Mouse (Mus musculus): ENCODE results near the gene Ddx23.

The Ddx23 gene

DNA sequence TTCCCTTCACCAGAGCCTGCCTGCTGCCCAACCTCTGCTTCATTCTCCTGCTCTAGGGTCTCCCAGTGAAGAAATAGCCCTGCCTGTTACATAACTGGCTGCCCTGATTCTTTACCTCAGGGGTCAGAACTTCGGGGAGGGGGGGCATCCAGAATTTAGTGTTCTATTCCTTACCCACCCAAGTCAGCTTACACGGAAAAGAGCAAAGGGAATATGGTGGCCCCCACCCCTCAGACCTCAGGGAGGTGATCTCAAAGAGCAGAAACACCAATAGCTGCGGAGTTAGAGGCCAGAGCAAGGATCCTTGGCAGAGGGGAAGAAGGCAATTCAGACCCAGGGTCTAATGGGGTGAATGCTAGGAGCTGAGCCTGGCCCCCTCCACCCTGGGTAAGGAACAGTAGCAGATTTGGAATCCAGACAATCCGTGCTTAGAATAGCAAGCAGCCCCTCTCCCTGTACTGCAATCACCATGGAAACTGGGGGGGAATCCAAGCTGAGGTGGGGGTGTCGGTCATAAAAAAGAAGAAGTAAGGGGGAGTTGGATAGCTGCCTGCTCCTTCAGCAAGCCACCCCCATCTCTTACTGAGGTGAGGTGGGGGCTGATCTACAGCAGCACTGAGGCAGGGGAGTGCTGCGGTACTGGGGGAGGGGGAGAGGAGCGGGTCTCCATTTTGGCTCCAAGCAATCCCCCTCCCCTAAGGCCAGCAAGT, 11.7 kb upstream of the Ddx23 start:
- peak; percentile 69 for DNase-seq

DNA sequence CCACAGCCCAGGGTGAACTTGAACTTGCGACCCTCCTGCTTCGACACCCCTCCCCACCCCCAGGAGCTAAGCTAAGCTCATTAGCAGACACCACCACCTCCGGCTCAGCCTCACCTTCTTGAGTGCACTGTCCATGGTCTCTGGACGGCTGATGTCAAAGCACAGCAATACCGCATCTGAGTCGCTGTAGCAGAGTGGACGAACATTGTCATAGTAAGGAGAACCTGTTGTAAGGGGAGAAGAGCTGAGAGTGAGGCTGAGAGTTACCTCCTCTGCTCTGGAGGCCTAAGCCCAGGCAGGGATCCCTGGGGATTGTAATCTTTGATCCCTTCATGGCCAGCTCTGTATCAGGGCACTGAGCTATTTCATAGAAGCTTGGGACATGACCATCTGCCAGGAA, 11.0 kb upstream of the Ddx23 start:
- DNase-seq = no peak

DNA sequence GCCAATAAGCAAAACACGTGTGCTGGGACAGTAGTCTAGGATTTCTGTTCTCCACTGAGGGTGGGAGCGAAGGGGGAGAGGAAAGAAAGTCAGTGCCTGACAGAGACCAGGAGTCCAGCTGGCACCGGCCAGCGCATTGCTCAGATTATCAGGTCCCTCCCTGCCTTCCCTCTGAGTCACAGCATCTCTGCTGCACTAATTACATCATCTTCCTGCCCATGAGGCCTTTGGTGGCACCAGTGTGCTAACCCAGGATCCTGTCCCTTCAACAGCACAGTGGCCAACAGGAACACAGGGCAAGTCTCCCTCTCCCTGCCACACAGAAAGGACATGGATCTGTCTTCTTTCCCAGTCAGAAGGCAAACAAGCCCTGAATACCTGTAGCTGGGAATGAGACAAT, 9.9 kb upstream of the Ddx23 start:
- no peak for DNase-seq

DNA sequence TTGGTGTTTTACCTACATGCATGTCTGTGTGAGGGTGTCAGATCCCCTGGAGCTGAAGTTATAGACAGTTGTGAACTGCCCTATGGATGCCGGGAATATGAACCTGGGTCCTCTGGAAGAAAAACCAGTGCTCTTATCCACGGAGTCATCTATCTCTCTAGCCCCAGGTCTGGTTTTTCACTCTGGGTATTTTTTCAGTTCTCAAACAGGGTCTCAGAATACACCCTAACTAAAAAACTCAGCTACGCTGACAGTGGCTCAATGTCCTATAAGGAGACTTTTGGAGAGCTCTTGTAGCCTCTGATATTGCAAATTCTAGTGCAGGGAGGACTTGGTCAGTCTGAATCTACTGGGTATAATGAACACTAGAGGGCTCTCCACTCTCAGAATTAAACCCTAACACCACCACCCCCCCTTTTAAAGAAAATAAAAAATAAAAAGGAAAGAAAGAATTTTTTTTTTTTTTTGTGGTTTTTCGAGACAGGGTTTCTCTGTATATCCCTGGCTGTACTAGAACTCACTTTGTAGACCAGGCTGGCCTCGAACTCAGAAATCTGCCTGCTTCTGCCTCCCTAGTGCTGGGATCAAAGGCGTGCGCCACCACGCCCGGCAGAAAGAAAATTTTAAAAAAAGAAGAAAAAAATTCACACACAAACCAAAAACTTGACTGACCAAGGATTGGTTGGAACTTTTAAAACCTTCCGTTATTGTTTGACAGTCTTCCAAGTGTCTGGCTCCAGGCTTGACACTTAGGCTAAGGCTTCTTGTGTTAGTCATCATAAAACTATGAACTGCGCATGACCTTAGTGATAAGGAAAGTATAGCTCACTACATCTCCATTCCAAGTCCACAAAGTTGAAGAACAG, 1.6 kb upstream of the Ddx23 start:
- DNase-seq = peak; percentile 45

DNA sequence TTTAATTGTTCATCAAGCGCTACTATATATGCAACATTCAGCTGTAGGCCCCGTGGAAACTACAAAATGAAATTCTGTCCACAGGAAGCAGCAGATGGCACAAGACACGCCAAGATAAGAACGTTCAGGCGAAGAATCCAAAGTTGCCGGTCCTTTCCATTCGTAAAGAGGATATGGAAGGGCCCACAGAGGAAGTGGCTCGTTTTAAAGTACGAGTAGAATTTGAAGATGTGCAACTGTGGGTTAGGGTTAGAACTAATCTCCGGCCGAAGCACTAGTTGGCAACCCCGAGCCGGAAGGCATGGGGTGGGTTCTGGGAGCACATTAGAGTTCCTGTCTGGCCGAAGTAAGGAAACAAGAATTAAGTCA, 512 bp downstream of the Ddx23 start:
- peak; percentile 53 for DNase-seq

DNA sequence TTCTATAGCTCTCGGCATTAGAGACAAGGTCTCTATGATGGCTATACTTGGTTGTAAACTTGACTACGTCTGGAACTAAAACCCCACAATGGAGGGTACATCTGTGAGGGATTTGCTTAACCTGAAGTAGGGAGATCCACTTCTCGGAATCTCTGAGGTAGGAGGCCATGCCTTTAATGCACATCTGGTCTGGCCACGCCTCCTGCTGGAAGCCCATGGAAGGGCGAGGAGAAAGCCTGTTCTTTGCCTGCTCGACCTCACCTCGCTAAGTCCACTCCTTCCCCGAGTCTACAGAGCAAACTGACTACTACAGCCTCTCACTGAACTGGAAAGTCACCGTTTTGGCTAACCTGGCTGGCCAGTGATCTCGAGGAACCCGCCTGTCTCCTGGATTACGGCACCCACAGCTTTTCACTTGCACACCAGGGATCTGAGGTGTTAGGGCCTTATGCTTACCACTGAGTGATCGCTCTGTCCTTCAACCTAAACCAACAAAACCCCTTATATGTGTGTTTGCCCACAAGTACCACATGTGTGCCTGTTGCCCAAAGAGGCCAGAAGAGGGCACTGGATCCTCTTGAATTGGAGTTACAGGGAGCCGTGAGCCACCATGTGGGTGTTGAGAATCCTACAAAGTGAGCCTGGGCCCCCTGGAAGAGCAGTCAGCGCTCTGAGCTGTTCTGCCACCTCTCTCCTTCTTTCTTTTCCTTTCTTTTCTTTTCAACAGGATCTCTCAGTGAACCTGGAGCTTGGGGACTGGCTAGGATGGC, 5.5 kb downstream of the Ddx23 start:
- no peak for DNase-seq

DNA sequence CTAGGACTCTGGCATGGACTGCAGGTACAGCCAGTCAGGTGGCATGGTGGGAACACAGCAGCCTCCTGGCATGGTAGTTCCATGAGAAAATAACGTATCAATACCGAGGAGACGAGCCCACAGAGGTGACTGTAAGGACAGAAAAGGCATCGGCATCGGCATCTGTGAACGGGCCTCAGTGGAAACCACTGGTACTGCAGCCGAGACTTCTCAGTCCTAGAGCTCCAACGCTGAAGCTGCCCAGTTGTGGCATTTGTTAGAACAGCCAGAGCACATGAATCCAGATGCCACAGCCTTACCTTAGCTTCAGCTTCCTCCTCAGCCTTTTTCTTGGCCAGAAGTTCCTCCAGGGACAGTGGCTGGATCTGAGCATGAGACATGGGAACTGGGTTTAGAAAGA, 10.5 kb downstream of the Ddx23 start:
- DNase-seq = no peak

DNA sequence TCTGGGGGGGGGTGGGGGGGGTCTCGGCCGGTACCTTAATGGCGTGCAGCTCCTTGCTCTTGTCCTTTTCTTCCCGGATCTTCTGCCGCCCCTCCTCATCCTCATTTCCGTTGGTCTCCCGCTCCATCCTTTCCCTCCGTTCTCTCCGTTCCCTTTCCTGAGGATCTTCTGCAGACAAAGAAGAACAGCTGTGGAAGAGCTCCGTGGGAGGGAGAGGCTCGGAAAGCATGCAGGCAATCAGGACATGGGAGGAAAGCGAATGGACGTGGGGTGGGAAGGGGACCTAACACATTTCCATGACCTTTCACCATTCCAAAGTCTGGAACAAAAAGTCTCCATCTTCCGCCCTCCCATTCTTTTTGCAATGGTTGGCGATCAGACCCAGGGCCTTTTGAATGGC, 11.3 kb downstream of the Ddx23 start:
- DNase-seq = no peak

DNA sequence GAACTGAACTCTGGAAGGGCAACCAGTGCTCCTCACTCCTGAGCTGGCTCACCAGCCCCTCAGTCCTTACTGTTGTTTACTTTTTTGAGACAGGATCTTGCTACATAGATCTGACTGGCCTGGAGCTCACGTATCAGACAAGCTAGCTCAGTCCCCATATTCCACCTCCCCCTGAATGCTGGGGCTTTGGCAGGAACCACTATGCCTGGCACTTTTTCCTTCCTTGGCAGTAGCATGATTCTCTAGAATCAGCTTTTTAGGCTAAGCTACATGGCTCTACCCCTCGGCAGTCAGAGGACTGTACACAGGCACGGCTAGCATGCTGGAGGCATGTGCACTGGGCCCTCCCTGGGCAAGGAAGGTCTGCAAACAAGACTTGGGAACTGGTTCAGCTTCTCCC, 14.6 kb downstream of the Ddx23 start:
- DNase-seq = no peak

DNA sequence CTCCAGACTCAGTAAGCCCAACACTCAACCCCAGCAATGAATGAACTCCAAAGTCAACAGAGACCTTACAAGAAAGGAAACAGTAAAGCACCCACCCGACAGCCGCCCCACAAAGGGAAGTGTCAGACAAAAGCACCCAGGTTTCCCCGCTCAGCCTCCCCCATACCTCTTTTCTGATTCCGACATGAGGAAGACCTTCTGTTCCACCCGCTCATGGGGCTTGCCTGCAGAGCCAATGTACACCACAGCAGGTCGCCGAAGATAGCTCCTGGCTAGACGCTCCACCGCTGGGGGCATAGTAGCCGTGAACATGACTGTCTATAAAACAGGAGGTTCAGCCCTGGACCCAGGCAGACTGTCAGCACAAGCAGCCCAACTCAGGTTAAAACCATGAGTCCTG, 15.4 kb downstream of the Ddx23 start:
- no peak for DNase-seq

DNA sequence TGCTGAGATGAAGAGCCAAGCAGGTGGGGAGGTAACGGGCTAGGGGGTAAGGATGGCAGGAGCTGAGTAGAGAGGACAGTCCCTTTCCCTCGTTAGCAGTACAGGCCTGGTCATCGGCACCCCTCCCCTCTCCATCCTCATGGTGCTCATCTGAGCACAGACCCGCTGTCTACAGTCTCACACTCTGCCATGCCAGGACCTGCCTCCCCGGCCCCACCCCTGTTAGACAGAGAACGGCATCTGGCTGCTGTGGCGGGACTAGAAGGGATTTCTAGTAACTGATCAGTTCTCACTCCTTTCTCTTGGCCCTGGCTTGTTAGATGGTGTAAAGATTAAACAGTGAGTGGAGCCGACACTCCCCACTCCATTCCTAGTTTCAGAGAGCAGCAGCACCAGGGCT, 16.0 kb downstream of the Ddx23 start:
- no peak for DNase-seq

DNA sequence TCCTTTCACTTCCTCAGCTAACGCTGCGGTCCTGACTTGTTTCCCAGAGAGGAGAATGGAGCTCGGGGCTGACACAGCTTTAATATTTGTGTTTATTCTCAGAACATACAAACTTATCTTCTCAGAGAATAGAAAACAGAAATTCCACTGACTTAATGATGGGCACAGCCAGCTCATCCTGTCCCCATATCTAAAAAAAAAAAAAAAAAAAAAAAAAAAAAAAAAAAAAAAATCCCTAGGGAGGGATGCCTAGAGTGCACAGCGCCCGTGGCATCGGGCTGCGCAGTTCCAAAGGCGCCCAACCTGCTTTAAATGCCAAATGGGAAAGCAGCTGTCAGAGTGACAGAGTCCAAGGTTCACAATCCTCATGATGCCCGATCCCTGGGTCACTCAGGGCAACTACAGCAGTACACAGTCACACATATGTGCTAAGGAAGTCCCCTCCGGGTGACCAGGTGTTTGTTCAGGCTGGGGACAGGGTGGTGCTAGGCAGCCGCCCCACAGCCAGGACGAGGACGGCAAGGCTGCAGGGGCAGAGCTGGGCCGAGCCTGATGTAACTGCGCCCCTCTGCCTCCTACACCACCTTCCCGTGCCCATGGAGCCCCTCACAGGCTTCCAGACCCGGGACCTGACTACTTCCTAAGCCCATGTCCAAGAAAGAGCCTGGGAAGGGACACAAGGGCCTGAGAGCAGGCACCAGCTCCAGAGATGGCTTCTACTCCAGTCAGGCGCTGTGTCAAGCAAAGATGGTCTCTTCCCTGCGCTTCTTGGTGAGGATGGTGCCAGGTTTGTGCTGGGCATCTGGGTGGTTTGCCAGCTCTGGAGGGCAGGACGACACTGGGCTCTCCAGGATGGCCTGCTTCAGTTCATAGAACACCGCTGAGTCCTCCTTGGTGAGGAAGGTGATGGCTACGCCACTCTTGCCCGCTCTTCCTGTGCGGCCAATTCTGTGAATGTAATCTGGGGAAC, 17.4 kb downstream of the Ddx23 start:
- DNase-seq = no peak

DNA sequence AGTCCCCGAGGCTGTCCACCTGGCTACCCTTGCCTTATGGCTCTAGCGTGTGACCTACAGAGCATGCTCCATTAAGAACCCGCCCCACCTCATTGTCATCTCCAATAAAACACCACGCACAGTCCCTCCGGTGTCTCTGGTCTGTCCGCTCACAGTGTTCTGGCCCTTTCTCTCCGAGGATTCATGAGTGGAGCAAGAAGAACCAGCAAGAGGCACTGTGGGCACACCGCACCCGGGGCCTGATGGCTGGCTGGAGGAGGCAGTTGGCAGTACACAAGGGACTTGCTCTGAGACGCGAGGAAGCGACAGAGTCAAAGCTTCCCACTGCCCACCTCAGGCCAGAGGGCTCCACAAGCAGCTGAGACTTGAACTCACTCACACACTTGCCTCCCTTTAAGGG, 18.3 kb downstream of the Ddx23 start:
- no peak for DNase-seq

DNA sequence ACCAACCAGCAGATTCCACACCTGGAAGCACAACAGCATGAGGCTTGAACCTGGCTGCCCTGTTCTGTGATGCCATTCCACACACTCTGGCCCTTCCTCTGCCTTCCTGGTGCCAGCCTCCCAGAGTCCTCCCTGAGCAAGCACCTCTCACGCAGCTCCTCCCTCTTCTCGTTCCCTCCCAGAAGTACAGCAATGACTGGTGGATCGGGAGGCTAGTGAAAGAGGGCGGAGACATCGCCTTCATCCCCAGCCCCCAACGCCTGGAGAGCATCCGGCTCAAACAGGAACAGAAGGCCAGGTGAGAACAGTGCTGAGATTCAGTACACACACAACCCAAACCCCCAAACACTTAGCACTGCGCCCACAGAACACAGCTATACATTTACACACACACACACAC, 22.5 kb downstream of the Ddx23 start:
- DNase-seq = peak; percentile 21

DNA sequence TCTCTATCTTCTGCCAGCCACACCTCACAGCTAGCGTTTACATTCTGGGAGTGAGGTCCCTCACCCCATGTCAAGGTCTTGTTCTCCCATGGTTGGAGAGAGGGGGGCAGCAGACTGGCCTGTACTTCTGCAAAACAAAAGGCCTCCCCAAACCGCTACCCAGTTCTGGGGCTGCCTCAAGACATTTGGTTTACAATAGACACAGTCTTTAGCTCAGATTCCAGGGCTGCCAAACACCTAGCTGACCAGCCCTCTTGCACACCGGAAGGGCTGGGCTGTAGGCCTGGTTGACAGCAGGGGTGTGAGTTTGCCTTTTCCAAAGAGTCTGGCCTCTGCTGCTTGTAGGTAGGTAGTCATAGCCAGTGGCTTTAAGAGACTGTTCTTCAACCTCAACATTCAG, 25.5 kb downstream of the Ddx23 start:
- no peak for DNase-seq

DNA sequence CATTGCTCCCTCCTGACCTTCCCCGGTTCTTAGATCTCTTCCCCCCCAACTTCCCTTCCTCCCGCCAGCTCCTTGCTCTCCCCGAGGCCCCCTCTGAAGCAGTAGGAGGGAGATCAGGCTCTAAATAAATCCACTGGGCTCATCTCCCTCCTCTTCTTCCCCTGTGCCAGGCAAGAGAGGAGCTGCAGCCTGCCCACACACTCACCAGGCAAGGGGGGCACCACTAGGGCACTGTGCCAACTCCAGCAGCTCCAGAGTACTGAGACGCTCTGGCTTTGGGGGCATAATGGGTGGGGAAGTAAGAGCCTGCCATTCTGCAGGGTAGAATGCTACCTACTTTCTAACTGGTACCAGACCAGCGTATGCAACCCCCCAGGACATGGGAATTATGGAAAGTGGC, 26.2 kb downstream of the Ddx23 start:
- no peak for DNase-seq

DNA sequence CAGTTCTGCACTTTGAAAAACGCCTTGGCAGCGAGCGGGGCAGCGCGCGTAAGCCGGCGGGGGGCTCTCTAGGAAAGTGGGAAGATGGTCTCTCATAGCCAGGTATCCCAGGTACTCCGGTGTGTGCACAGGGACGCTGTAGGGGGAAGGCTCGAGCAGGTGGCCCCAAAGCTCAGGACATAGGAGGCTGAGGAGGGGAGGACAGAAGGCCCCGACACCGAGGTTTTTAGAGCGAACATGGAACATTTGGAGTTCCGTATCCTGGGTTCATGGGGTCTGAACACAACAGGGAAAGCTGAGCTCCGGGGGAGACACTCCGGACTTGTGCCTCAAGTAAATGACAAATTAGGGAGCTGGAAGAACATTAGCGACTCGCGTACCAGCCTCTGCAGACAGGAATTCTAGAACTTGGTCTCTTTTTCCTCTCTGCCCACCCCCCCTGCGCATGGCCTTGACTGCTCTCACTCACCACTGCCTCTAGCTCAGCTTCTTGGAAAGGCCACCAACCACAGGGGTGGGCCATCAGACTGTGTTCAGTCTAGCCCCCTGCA, 27.3 kb downstream of the Ddx23 start:
- DNase-seq = peak; percentile 56

DNA sequence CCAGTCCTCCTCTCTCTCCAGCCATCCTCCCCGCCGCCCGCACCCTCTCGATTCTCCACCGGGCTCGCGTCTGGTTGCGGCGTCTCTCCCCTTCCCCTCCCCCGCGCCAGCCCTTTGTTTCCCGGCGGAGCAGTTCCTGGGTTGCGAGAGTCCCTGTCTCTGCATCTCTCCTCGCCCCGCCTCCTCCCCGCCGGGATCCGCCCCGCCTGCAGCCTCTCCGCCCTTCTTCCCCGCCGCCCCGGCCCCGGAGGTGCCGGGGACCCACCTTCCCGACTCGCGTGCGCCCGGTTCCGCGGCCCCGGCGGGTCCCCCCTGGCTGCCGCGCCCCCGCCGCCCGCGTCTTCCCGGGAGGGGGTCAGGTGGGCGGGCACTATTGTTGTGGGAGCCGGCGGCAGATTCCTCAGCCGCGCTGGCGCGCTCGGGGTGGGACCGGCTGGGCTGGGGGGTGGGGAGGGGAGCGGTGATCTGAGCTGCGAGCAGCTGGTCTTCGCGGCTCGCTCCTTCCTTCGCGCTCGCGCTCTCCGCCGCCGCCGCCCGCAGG, 28.1 kb downstream of the Ddx23 start:
- DNase-seq = peak; percentile 91

DNA sequence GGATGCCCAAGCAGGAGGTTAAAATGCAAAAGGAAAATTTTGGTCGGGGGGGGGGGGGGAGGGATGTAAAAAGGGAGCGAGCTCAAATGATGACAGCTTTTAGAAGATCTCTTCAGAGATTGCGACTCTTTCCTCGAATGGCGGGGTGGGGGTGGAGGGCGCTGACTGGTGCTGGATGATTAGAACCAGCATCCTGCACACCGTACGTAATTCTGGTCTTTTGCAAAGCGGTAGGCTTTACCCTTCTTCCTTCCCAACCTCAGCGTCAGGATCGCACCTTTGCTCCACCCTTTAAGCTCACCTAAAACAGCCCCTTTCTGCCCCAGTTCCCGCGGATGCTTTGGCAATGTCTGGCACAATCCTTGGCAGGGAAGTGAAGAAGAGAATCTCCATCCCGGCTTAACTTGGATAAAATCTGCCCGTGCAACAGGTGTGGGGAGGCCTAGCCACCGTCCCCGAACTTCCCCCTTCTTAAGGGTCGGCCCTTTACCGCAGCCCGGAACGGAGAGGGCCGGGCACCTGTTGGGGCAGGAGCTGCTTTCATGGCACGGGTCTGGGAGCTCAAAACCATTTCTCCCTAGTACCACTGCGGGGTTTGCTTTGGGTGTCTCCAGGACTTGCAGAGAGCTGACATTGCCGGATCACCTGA, 28.7 kb downstream of the Ddx23 start:
- DNase-seq = no peak

DNA sequence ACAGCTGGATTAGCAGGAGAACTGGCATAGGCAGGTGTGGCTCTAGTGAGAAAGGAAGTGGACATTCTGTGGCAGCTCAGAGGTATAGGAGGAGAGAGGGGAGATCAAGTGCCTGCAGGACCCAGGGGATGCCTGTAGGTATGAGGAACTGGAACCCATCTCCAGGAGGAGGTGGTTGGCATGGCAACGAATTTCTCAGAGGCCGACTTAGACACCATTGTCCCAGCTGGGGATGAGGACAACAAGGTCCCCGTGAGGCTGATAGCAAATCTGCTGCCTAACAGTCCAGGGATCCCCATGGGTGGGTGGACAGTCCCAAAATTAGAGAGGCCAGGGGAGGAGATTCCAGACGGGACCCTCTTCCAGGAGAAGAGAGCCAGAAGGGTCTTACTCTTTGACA, 29.8 kb downstream of the Ddx23 start:
- peak; percentile 57 for DNase-seq

DNA sequence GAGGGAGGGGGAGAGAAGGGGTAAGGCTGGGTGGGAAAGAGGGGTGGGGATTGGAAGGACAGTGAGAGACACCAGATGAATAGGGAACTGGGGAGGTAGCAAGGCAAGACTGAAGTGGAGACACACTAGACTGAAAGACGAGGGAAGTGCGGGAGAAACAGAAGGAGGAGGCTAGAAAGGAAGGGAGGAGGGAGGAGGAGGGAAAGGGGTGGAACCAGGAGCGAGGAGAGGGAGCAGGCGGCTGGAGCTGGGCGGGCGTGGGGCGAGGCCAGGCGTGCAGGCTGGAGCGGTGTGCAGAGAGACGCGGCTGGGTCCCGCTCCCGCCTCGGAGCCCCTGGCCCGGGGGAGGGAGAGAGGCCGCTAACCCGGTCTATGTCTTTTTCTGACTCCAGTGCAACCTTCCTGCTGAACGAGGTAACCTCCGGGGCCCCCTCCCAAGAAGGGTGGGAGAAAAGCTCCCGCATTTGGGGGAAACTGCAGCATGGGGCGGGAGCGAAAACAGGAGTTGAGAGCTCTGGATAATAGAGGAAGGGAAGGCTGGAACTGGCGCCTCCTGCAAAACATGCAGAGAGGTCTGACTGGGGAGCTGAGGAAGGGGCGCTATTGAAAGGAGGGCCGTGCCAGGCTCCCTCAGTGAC, 30.5 kb downstream of the Ddx23 start:
- DNase-seq = peak; percentile 82
